Comparison of ENCODE assay signal across 11 mouse cellular contexts in genomic region chr8:46092667-46093360, GRCm38 (mm10). TPM values are rescaled to one million over a fixed set of nuclear protein-coding genes. Genes with fewer than 3 reads are reported as not detected.
DNase-seq lines count a peak whose midpoint lies in the region; ATAC-seq and TF ChIP-seq lines count a peak whose summit lies in the region.
"Had no signal": no experiment of that assay in that cellular context is flagged by ENCODE, and none has a peak within 500 bp of the region (broad histone marks: within the 10 kb centered on the region; RNA-seq: fewer than 3 reads in every experiment).

No protein-coding gene starts in this region.

- no peak for TF ChIP-seq EP300 in heart, postnatal 0 days (IDR thresholded peaks at IDR 0.05; ENCODE audit: low read depth)

- peak; percentile 47 for TF ChIP-seq CTCF in layer of hippocampus, adult 2 months (conservative IDR thresholded peaks at IDR 0.05)
- TF ChIP-seq CTCF in heart, postnatal 0 days (IDR thresholded peaks at IDR 0.05; ENCODE audit: low read depth) = no peak; the same call in 1 of the 2 replicates

- no peak overlapping the region for H3K9ac ChIP-seq in heart, postnatal 0 days (replicated peaks; ENCODE audit: low read depth, low read length)
- H3K9ac ChIP-seq: forebrain, postnatal 0 days; liver, embryonic 15.5 days; stomach, embryonic 15.5 days had no signal

- 55% methylated on average over 6 of the region's 6 CpGs for WGBS in heart, postnatal 0 days

- H3K4me2 ChIP-seq in heart, postnatal 0 days (ENCODE audit: low read depth, low read length) = no peak overlapping the region
- H3K4me2 ChIP-seq: liver, embryonic 15.5 days; stomach, embryonic 15.5 days had no signal

- H3K36me3 ChIP-seq in heart, postnatal 0 days (replicated peaks; ENCODE audit: control insufficient read depth, insufficient read depth, low read length) = no peaks in the 10 kb centered on the region; the same call in 1 of the 2 replicates
- H3K36me3 ChIP-seq: liver, embryonic 15.5 days; stomach, embryonic 15.5 days had no signal

- H3K4me1 ChIP-seq in heart, postnatal 0 days (ENCODE audit: control insufficient read depth, insufficient read depth) = peaks cover 17% of the 10 kb centered on the region; the same call in 1 of the 2 replicates
- H3K4me1 ChIP-seq: liver, embryonic 15.5 days had no signal

- no peaks in the 10 kb centered on the region for H3K27me3 ChIP-seq in heart, postnatal 0 days (ENCODE audit: control insufficient read depth, insufficient read depth, low read length)
- H3K27me3 ChIP-seq: liver, embryonic 15.5 days; stomach, embryonic 15.5 days had no signal

- peak; percentile 83 for ATAC-seq in heart, postnatal 0 days (ENCODE audit: insufficient read depth, low read depth)
- ATAC-seq: forebrain, postnatal 0 days had no signal

- no peaks in the 10 kb centered on the region for H3K9me3 ChIP-seq in heart, postnatal 0 days (replicated peaks; ENCODE audit: control insufficient read depth, low read length)
- H3K9me3 ChIP-seq: liver, embryonic 15.5 days; stomach, embryonic 15.5 days had no signal

- peak; percentile 25 for DNase-seq in cerebellum, adult 9-11 months
- DNase-seq in cerebellum, postnatal 4 days (ENCODE audit: low spot score in 2 of 2) = no peak
- no peak for DNase-seq in layer of hippocampus, adult 2 months (ENCODE audit: low spot score in 2 of 2)
- DNase-seq in layer of hippocampus, adult 9-11 months = no peak
- DNase-seq in heart, postnatal 0 days (ENCODE audit: low spot score) = peak; percentile 39
- DNase-seq in lung, postnatal 4 days = peak; percentile 33 to 52
- no peak for DNase-seq in testis, postnatal 14 days (ENCODE audit: low spot score)
- no peak for DNase-seq in neural tube, embryonic 10.5 days (ENCODE audit: extremely low spot score, low spot score)
- DNase-seq: forebrain, postnatal 0 days had no signal

- no peak overlapping the region for H3K4me3 ChIP-seq in layer of hippocampus, adult 2 months
- no peak overlapping the region for H3K4me3 ChIP-seq in heart, postnatal 0 days (ENCODE audit: low read depth, low read length)
- H3K4me3 ChIP-seq: liver, embryonic 15.5 days; stomach, embryonic 15.5 days had no signal

- no peak overlapping the region for H3K27ac ChIP-seq in layer of hippocampus, adult 2 months
- H3K27ac ChIP-seq in heart, postnatal 0 days (ENCODE audit: low read depth) = peak overlapping the region; percentile 63
- H3K27ac ChIP-seq: liver, embryonic 15.5 days; stomach, embryonic 15.5 days had no signal

RNA-seq across cellular contexts. Expression of gene Cfap97, which starts 58.8 kb away (rescaled TPM):
- 10 to 100 TPM; 25.2 to 26.2 TPM for total RNA-seq in layer of hippocampus, adult 2 months (2021)
- total RNA-seq in heart, postnatal 0 days (2014; rRNA removed; ENCODE audit: low replicate concordance) = 13.7 and 14.8 TPM in 2 replicates
- polyA plus RNA-seq in heart, postnatal 0 days (2015; fragmentation: Nextera tagmentation; extraction: Ambion mirVana) = 22.0 and 22.4 TPM in 2 replicates

RNA-seq across cellular contexts. Expression of gene Snx25, which starts 59.1 kb away (rescaled TPM):
- total RNA-seq in layer of hippocampus, adult 2 months (2021) = 10 to 100 TPM; 41.8 to 45.3 TPM
- 14.7 and 28.0 TPM in 2 replicates for total RNA-seq in heart, postnatal 0 days (2014; rRNA removed; ENCODE audit: low replicate concordance)
- polyA plus RNA-seq in heart, postnatal 0 days (2015; fragmentation: Nextera tagmentation; extraction: Ambion mirVana) = 2.4 and 4.0 TPM in 2 replicates

Comparison
In these comparisons a context has a peak if more than half of its experiments do, and no peak if none do; other contexts are left out.
1. DNase-seq: peak in cerebellum, adult 9-11 months (single experiment), heart, postnatal 0 days (single experiment) and lung, postnatal 4 days (2 of 2); none in cerebellum, postnatal 4 days (0 of 2), layer of hippocampus, adult 2 months (0 of 2), layer of hippocampus, adult 9-11 months (single experiment), testis, postnatal 14 days (single experiment) and neural tube, embryonic 10.5 days (single experiment).